ENCODE assay signal across 8 mouse cellular contexts in the genomic region with DNA sequence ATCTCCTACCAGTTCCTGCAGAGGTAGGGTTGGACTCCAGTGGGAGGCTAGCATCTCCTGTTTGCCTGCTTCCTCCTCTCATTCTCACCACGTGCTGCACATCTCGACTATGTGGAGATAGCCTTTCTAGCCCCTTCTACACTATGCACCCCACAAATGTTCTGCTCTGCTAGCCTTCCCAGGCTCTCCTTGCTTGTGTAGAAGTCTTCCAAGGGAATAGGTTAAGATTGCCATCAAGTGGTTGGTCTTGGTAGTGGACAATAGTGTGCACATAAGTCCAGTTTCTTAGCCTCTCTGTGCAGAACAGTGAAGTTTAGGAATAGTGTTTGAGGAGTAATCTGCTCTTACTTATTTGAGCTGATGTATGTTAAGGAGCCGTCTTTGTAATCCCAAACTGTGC.
A peak's percentile ranks its signal among the peaks of the same experiment; 100 is the strongest.
DNase-seq lines count a peak whose midpoint lies in the region; ATAC-seq and TF ChIP-seq lines count a peak whose summit lies in the region.

No protein-coding gene starts in this region.

- 0 out of 2 replicates have a peak, but pooled peaks have one; percentile 3 for TF ChIP-seq CTCF in lung, adult 2 months (IDR thresholded peaks at IDR 0.05; ENCODE audit: insufficient read depth, low read length)

- peak; percentile 49; the same call in 1 of the 2 replicates for ATAC-seq in forebrain, embryonic 16.5 days
- no peak for ATAC-seq in forebrain, embryonic 15.5 days (replicated peaks)

- H3K27me3 ChIP-seq in forebrain, embryonic 16.5 days (replicated peaks; ENCODE audit: control insufficient read depth, insufficient read depth, low read length): no peaks in the 10 kb centered on the region
- H3K27me3 ChIP-seq in forebrain, embryonic 15.5 days: no peaks in the 10 kb centered on the region

- H3K9ac ChIP-seq in forebrain, embryonic 16.5 days (replicated peaks; ENCODE audit: low read depth, low read length): no peak overlapping the region
- H3K9ac ChIP-seq in forebrain, embryonic 15.5 days (replicated peaks): no peak overlapping the region

- H3K4me3 ChIP-seq in forebrain, embryonic 16.5 days (replicated peaks; ENCODE audit: low read length): no peak overlapping the region
- no peak overlapping the region for H3K4me3 ChIP-seq in forebrain, embryonic 15.5 days
- no peak overlapping the region for H3K4me3 ChIP-seq in lung, adult 2 months (replicated peaks; ENCODE audit: extremely low read depth, low read depth, low read length)

- H3K4me2 ChIP-seq in forebrain, embryonic 16.5 days (ENCODE audit: low read length): no peak overlapping the region
- H3K4me2 ChIP-seq in forebrain, embryonic 15.5 days (replicated peaks): no peak overlapping the region

- H3K4me1 ChIP-seq in forebrain, embryonic 16.5 days (replicated peaks; ENCODE audit: control insufficient read depth, insufficient read depth, low read length): no peaks in the 10 kb centered on the region
- H3K4me1 ChIP-seq in forebrain, embryonic 15.5 days: peaks cover 8% of the 10 kb centered on the region
- no peaks in the 10 kb centered on the region for H3K4me1 ChIP-seq in lung, adult 2 months (ENCODE audit: control insufficient read depth, insufficient read depth, low read length)

- DNase-seq in spleen, postnatal 36 days (ENCODE audit: low spot score in 2 of 2): peak; percentile 9 to 40
- DNase-seq in spleen, postnatal 4 days (ENCODE audit: low spot score in 2 of 2): no peak
- DNase-seq in cerebellum, adult 9-11 months: peak; percentile 58
- peak; percentile 55 for DNase-seq in heart, postnatal 4 days
- peak; percentile 20 for DNase-seq in lung, adult 2 months
- peak; percentile 47 for DNase-seq in telencephalon, adult 2 months (ENCODE audit: low read depth, low spot score)

- WGBS in forebrain, embryonic 16.5 days: 61% methylated on average over 3 of the region's 3 CpGs
- 58% methylated on average over 3 of the region's 3 CpGs for WGBS in forebrain, embryonic 15.5 days
- WGBS in lung, adult 2 months: 49% methylated on average over 3 of the region's 3 CpGs

- no peak for TF ChIP-seq POLR2A in lung, adult 2 months (IDR thresholded peaks at IDR 0.05; ENCODE audit: borderline replicate concordance, extremely low read depth, low read depth, low read length)

- no peaks in the 10 kb centered on the region for H3K36me3 ChIP-seq in forebrain, embryonic 16.5 days (ENCODE audit: control insufficient read depth, insufficient read depth)
- H3K36me3 ChIP-seq in forebrain, embryonic 15.5 days: no peaks in the 10 kb centered on the region

- no peaks in the 10 kb centered on the region for H3K9me3 ChIP-seq in forebrain, embryonic 16.5 days (ENCODE audit: control insufficient read depth, low read length)
- no peaks in the 10 kb centered on the region for H3K9me3 ChIP-seq in forebrain, embryonic 15.5 days

- H3K27ac ChIP-seq in forebrain, embryonic 16.5 days (ENCODE audit: low read length): no peak overlapping the region
- no peak overlapping the region for H3K27ac ChIP-seq in forebrain, embryonic 15.5 days (replicated peaks)

Comparison
In these comparisons a context has a peak if more than half of its experiments do, and no peak if none do; other contexts are left out.
1. DNase-seq: peak in spleen, postnatal 36 days (2 of 2), cerebellum, adult 9-11 months (single experiment), heart, postnatal 4 days (single experiment), lung, adult 2 months (single experiment) and telencephalon, adult 2 months (single experiment); none in spleen, postnatal 4 days (0 of 2).